ENCODE assay signal across 24 mouse cellular contexts in the genomic region with DNA sequence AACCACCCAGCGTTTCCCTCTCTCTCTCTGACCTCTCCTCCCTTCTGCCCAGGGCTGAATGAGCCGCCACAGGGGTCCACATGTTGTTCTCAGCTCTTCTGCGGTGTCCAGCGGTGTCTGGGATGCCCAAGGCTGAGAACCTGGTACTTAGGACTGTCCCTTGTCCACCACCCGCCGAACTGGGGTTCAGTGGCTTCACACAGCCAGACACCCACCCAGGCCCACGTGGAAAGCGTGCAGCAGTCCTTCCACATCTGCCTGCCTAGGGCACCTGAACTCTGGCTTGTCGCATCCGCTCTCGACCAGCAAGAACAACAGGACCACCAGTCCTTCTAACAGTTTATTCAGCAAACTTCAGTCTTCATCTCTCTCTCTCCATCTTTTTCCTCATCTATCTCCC. TPM values are rescaled to one million over a fixed set of nuclear protein-coding genes. Genes with fewer than 3 reads are reported as not detected.
"Had no signal": no experiment of that assay in that cellular context is flagged by ENCODE, and none has a peak within 500 bp of the region (broad histone marks: within the 10 kb centered on the region; RNA-seq: fewer than 3 reads in every experiment).

No protein-coding gene starts in this region.

- H3K36me3 ChIP-seq: neural tube, embryonic 13.5 days; neural tube, embryonic 15.5 days; stomach, embryonic 15.5 days had no signal

- H3K4me1 ChIP-seq: neural tube, embryonic 13.5 days; neural tube, embryonic 15.5 days; stomach, embryonic 15.5 days had no signal

- H3K27me3 ChIP-seq: neural tube, embryonic 13.5 days; neural tube, embryonic 15.5 days; stomach, embryonic 15.5 days had no signal

- DNase-seq: retina, postnatal 1 day; right cerebral cortex, postnatal 14 days; right cerebral cortex, postnatal 25 days; right cerebral cortex, postnatal 4 days; spleen, adult 18-20 months; thymus, adult 18-20 months; thymus, adult 2 months; thymus, postnatal 14 days; thymus, postnatal 25 days; thymus, postnatal 36 days; thymus, postnatal 4 days had no signal

- H3K9me3 ChIP-seq: neural tube, embryonic 13.5 days; neural tube, embryonic 15.5 days; stomach, embryonic 15.5 days had no signal

- H3K4me3 ChIP-seq: neural tube, embryonic 13.5 days; neural tube, embryonic 15.5 days; stomach, embryonic 15.5 days had no signal

- H3K27ac ChIP-seq: neural tube, embryonic 13.5 days; neural tube, embryonic 15.5 days; stomach, embryonic 15.5 days; stomach, postnatal 0 days had no signal

RNA-seq across cellular contexts. Expression of gene Olfr319, which starts 10.1 kb away (rescaled TPM):
- total RNA-seq: neutrophil, adult 5-6 weeks had no signal
- polyA plus RNA-seq: neural tube, embryonic 13.5 days; neural tube, embryonic 14.5 days; neural tube, embryonic 15.5 days; small intestine, adult 2 months; spleen, adult 2 months; stomach, embryonic 14.5 days; stomach, embryonic 15.5 days; stomach, embryonic 16.5 days; stomach, postnatal 0 days; testis, adult 2 months; thymus, adult 2 months; thymus, postnatal 0 days; urinary bladder, adult 2 months had no signal

RNA-seq across cellular contexts. Expression of gene Olfr318, which starts 14.7 kb away (rescaled TPM):
- polyA plus RNA-seq: neural tube, embryonic 13.5 days; neural tube, embryonic 14.5 days; neural tube, embryonic 15.5 days; small intestine, adult 2 months; spleen, adult 2 months; stomach, embryonic 14.5 days; stomach, embryonic 15.5 days; stomach, embryonic 16.5 days; stomach, postnatal 0 days; testis, adult 2 months; thymus, adult 2 months; thymus, postnatal 0 days; urinary bladder, adult 2 months had no signal

RNA-seq across cellular contexts. Expression of gene Olfr320, which starts 28.2 kb away (rescaled TPM):
- total RNA-seq: neutrophil, adult 5-6 weeks had no signal
- polyA plus RNA-seq: neural tube, embryonic 13.5 days; neural tube, embryonic 14.5 days; neural tube, embryonic 15.5 days; small intestine, adult 2 months; spleen, adult 2 months; stomach, embryonic 14.5 days; stomach, embryonic 15.5 days; stomach, embryonic 16.5 days; stomach, postnatal 0 days; testis, adult 2 months; thymus, adult 2 months; thymus, postnatal 0 days; urinary bladder, adult 2 months had no signal

RNA-seq across cellular contexts. Expression of gene Olfr317, which starts 29.9 kb away (rescaled TPM):
- total RNA-seq: neutrophil, adult 5-6 weeks had no signal
- polyA plus RNA-seq: small intestine, adult 2 months; spleen, adult 2 months; stomach, embryonic 14.5 days; stomach, embryonic 15.5 days; stomach, embryonic 16.5 days; stomach, postnatal 0 days; thymus, adult 2 months; thymus, postnatal 0 days; urinary bladder, adult 2 months had no signal

RNA-seq across cellular contexts. Expression of gene Olfr316, which starts 43.4 kb away (rescaled TPM):
- total RNA-seq: neutrophil, adult 5-6 weeks had no signal
- polyA plus RNA-seq: neural tube, embryonic 13.5 days; neural tube, embryonic 14.5 days; neural tube, embryonic 15.5 days; small intestine, adult 2 months; spleen, adult 2 months; stomach, embryonic 14.5 days; stomach, embryonic 15.5 days; stomach, embryonic 16.5 days; stomach, postnatal 0 days; thymus, postnatal 0 days; urinary bladder, adult 2 months had no signal
